Mouse (Mus musculus): Measurements from ENCODE around the gene Vmn1r219.

DNA sequence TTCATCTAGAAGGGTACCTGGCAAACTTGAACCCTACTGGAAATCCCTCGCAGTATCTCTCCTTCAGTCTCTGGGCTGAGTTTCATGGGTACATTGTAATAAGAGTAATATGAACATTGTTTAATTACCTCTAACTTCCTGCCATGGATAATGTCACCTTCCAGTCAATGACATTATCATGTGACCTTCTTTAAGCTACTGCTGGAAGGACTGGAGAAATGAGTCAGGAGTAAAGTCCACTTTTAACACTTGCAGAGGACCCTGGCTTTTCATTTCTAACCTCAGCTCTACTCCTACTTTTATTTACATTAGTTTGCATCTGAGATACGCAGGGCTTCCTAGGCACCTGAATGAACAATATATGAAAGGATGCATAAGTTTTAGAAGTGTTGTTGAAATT is 38.5 kb upstream of the Vmn1r219 start:
- TF ChIP-seq ZC3H11A (IDR thresholded peaks at IDR 0.05; ENCODE audit: borderline replicate concordance, low read depth, low read length) = no peak
- no peak for TF ChIP-seq MAFK (IDR thresholded peaks at IDR 0.05; ENCODE audit: insufficient read depth, low read depth, low read length)
- no peak for TF ChIP-seq HCFC1 (IDR thresholded peaks at IDR 0.05; ENCODE audit: borderline replicate concordance, insufficient read depth, low read length)
